Mouse (Mus musculus): ENCODE data around the gene Vmn2r56. TPM values are rescaled to one million over a fixed set of nuclear protein-coding genes. Genes with fewer than 3 reads are reported as not detected.
"Not testable (repeated sequence)": the region's sequence is repeated elsewhere in the genome, so short reads cannot be mapped to it uniquely, and the experiment has no call there.

Gene Vmn2r56
- not detected in 2 replicates for polyA plus RNA-seq (2015; fragmentation: Nextera tagmentation; extraction: Ambion mirVana)

GRCm38 (mm10) chr7:12734904-12735303, at the start of gene Vmn2r56:
Vmn2r56 (minus strand) TSS chr7:12735004.
- no peak within 1 kb of the TSS for H3K27ac ChIP-seq
- 52% methylated on average over 1 of the region's 1 CpGs for WGBS
- no peak for ATAC-seq (ENCODE audit: insufficient number of reproducible peaks, low FRiP score, low TSS enrichment, low read depth)
- no peaks in the 10 kb centered on the region for H3K36me3 ChIP-seq
- H3K4me3 ChIP-seq, result no peak within 1 kb of the TSS
- no peaks in the 10 kb centered on the region for H3K9me3 ChIP-seq
- no peak within 1 kb of the TSS for H3K4me2 ChIP-seq
- no peak within 1 kb of the TSS for H3K9ac ChIP-seq
- H3K27me3 ChIP-seq, result no peaks in the 10 kb centered on the region
- no peaks in the 10 kb centered on the region for H3K4me1 ChIP-seq

DNA sequence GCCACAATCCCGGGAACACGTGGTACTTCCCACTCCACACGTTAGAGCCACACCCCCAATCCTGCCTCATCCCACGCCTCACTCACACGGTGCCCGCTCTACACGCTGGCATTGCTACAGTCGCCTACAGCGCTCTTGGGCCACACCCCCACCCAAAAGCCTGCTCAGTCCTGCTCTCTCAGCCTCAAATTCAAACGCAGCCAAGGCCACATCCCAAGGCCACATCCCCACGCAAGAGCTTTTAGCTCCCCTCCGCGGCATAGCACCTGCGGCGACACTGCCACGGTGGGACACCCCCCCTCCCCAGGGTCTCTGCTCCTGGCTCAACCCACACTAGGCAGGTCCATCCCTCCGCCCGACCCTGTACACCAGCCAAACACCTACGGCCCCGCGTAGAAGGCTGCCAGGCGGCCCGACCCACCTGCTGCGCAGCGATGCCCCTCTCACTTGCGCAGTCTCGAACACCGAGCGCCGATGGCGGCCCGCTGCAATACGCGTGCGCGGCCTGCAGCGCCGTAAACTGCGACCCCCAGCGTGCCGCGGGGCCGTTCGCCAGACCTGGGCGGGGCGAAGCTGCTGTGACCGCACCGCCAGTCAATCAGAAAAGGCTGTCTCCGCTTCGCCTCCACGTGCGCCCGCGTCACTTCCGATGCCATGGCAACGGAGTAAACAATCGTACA, 45.5 kb upstream of the Vmn2r56 start:
- Histone ChIP-seq H3K27ac (0 out of 2 replicates have a peak overlapping the region, but pooled peaks have one; percentile 27), H3K9me3 (no peaks in the 10 kb centered on the region), H3K27me3 (no peaks in the 10 kb centered on the region), H3K4me2 (peak overlapping the region; percentile 97), H3K9ac (peak overlapping the region; percentile 76), H3K4me1 (peaks cover 12% of the 10 kb centered on the region), H3K36me3 (peaks cover 2% of the 10 kb centered on the region), H3K4me3 (peak overlapping the region; percentile 67)
- WGBS, result under 1% methylated on average over 55 of the region's 57 CpGs
- ATAC-seq (ENCODE audit: insufficient number of reproducible peaks, low FRiP score, low TSS enrichment, low read depth), result peak; percentile 90

DNA sequence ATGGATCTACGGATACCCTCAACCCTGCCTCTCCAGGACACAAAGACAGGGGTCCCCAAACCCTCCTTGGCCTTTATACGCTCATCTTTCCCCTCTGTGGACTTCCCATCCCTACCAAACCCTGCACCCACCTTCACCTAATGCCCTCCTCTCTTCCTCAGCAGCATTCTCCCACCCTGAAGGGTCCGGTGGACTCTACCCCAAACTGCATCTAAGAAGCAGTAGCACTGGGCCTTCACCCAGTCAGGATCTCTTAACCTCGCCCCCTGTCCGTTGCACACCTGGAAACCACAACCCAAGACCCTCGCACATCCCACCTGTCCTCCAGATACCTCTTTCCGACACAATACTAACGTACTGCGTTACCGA, 45.0 kb upstream of the Vmn2r56 start:
- Histone ChIP-seq H3K27me3 (no peaks in the 10 kb centered on the region), H3K9ac (peak overlapping the region; percentile 76; the same call in 1 of the 2 replicates), H3K4me2 (peak overlapping the region; percentile 97), H3K4me1 (peaks cover 12% of the 10 kb centered on the region), H3K9me3 (no peaks in the 10 kb centered on the region), H3K27ac (no peak overlapping the region), H3K36me3 (peaks cover 7% of the 10 kb centered on the region), H3K4me3 (peak overlapping the region; percentile 67)
- ATAC-seq (ENCODE audit: insufficient number of reproducible peaks, low FRiP score, low TSS enrichment, low read depth), result no peak
- 19% methylated on average over 10 of the region's 10 CpGs for WGBS

GRCm38 (mm10) chr7:12779141-12779540, 44.3 kb upstream of the Vmn2r56 start:
- Histone ChIP-seq H3K4me2 (peak overlapping the region; percentile 97; the same call in 1 of the 2 replicates), H3K27ac (no peak overlapping the region), H3K4me3 (peak overlapping the region; percentile 67; the same call in 1 of the 2 replicates), H3K27me3 (no peaks in the 10 kb centered on the region), H3K9me3 (no peaks in the 10 kb centered on the region), H3K36me3 (peaks cover 13% of the 10 kb centered on the region), H3K9ac (no peak overlapping the region), H3K4me1 (peaks cover 12% of the 10 kb centered on the region)
- WGBS, result 90% methylated on average over 5 of the region's 5 CpGs
- no peak for ATAC-seq (ENCODE audit: insufficient number of reproducible peaks, low FRiP score, low TSS enrichment, low read depth)

- Histone ChIP-seq H3K9ac (no peak overlapping the region), H3K4me2 (no peak overlapping the region), H3K27me3 (no peaks in the 10 kb centered on the region), H3K4me3 (no peak overlapping the region), H3K36me3 (peaks cover 51% of the 10 kb centered on the region), H3K4me1 (peaks cover 6% of the 10 kb centered on the region), H3K9me3 (no peaks in the 10 kb centered on the region), H3K27ac (no peak overlapping the region)
- WGBS, result 90% methylated on average over 1 of the region's 1 CpGs
- no peak for ATAC-seq (ENCODE audit: insufficient number of reproducible peaks, low FRiP score, low TSS enrichment, low read depth)
These were observed 39.8 kb upstream of the Vmn2r56 start for GRCm38 (mm10) chr7:12774606-12775005.

- ATAC-seq (ENCODE audit: insufficient number of reproducible peaks, low FRiP score, low TSS enrichment, low read depth), result no peak
- Histone ChIP-seq H3K27me3 (no peaks in the 10 kb centered on the region), H3K4me1 (0 out of 2 replicates have a peak, but pooled peaks cover under 1% of the 10 kb centered on the region), H3K27ac (no peak overlapping the region), H3K9me3 (no peaks in the 10 kb centered on the region), H3K4me3 (no peak overlapping the region), H3K36me3 (peaks cover 56% of the 10 kb centered on the region), H3K4me2 (no peak overlapping the region), H3K9ac (no peak overlapping the region)
- 91% methylated on average over 9 of the region's 9 CpGs for WGBS
These were observed 39.3 kb upstream of the Vmn2r56 start for GRCm38 (mm10) chr7:12774111-12774510.

DNA sequence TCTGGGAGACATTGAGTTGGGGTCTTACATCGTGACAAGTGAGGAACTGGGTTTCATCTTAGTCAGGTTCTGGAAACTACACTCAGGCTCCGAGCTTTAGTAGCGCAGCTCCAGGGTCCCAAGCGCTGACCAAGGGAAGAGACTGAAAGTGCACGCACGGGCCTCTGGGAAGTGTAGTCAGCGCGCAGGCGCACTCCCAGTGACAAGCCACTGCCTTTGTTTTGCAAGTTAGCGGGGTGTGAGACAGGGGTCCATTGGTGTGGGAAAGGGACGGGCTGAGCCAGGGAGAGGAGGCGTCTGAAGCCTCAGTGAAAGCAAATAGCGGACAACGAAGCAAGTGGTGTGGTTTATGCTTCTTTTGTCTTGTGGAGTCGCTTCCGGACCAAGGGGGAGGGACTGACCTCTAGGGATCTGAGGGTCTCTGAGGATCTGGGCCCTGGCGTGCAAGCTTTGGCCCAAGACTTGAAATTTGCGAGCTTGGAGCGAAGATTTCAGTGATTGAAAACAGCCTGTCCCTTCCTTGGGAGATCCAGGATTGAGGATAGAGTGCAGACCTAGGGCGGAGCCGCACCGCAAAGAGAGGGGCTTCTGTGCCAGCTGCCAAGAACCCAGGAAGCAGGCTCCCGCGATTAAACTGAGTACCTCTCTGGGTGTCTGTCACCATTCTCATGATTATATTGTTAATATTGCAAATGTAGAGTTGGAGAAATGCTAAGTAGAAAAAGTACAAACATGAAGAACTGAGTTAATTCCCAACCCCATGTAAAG, 14.8 kb upstream of the Vmn2r56 start:
- Histone ChIP-seq H3K4me1 (no peaks in the 10 kb centered on the region), H3K36me3 (no peaks in the 10 kb centered on the region), H3K9me3 (no peaks in the 10 kb centered on the region), H3K4me3 (peak overlapping the region; percentile 20), H3K27me3 (no peaks in the 10 kb centered on the region), H3K4me2 (peak overlapping the region; percentile 5; the same call in 1 of the 2 replicates), H3K9ac (no peak overlapping the region), H3K27ac (no peak overlapping the region)
- no peak for ATAC-seq (ENCODE audit: insufficient number of reproducible peaks, low FRiP score, low TSS enrichment, low read depth)
- 70% methylated on average over 24 of the region's 24 CpGs for WGBS

GRCm38 (mm10) chr7:12684903-12685302, 49.9 kb downstream of the Vmn2r56 start, which contains the start of gene Vmn2r55:
Vmn2r55 (minus strand) TSS chr7:12685003.
- 86% methylated on average over 3 of the region's 3 CpGs for WGBS
- not testable (repeated sequence) for ATAC-seq (ENCODE audit: insufficient number of reproducible peaks, low FRiP score, low TSS enrichment, low read depth)

DNA sequence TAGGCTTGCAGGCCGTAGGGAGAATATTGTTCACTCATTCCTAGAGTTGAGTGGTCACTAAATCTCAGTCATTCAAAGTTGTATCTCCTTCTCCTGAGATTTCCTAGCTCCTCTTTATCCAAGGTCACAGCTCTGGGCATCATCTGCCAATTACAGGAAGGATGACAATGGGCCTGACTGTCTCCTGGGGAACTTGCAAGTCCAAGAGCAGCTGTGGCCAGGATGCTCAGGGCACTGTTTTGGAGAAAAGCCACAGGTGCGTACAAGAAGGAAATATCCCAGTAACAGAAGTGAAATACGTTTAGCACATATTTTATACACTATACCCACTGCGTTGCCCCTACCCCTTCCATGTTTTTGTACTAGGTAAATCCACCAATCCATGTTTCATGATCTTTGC, 94.6 kb downstream of the Vmn2r56 start, which contains the start of gene Vmn2r54:
TSS of gene Vmn2r54 (minus strand) at position 101 of the 400 bp plus-strand sequence.
- not testable (repeated sequence) for ATAC-seq (ENCODE audit: insufficient number of reproducible peaks, low FRiP score, low TSS enrichment, low read depth)

More at GRCm38 (mm10) chr7:12684903-12685302, 49.9 kb downstream of the Vmn2r56 start, which contains the start of gene Vmn2r55:
- H3K4me1 ChIP-seq, H3K36me3 ChIP-seq, H3K9me3 ChIP-seq, H3K9ac ChIP-seq, H3K27ac ChIP-seq, H3K27me3 ChIP-seq, H3K4me3 ChIP-seq, H3K4me2 ChIP-seq: not testable (repeated sequence)

More for the DNA sequence above, 94.6 kb downstream of the Vmn2r56 start, which contains the start of gene Vmn2r54:
- H3K27me3 ChIP-seq, H3K27ac ChIP-seq, H3K9ac ChIP-seq, H3K4me3 ChIP-seq, H3K9me3 ChIP-seq, H3K36me3 ChIP-seq, H3K4me2 ChIP-seq, H3K4me1 ChIP-seq: not testable (repeated sequence)
- WGBS, result 77% methylated on average over 3 of the region's 4 CpGs

Other genes with a start within 250 kb of the Vmn2r56 start
- not detected in 2 replicates for gene 2900092C05Rik, start 222.5 kb downstream of the Vmn2r56 start, polyA plus RNA-seq (2015; fragmentation: Nextera tagmentation; extraction: Ambion mirVana)
- gene Vmn2r53, start 126.2 kb downstream of the Vmn2r56 start, polyA plus RNA-seq (2015; fragmentation: Nextera tagmentation; extraction: Ambion mirVana), result 0.01 TPM in 1 of 2 replicates, not detected in the other
- gene Vmn2r54, start 94.7 kb downstream of the Vmn2r56 start, polyA plus RNA-seq (2015; fragmentation: Nextera tagmentation; extraction: Ambion mirVana), result not detected in 2 replicates
- not detected in 2 replicates for gene Vmn2r55, start 50.0 kb downstream of the Vmn2r56 start, polyA plus RNA-seq (2015; fragmentation: Nextera tagmentation; extraction: Ambion mirVana)
- gene Zscan18, start 68.6 kb upstream of the Vmn2r56 start, polyA plus RNA-seq (2015; fragmentation: Nextera tagmentation; extraction: Ambion mirVana), result 9.0 and 10.0 TPM in 2 replicates
- gene Zfp329, start 83.9 kb upstream of the Vmn2r56 start, polyA plus RNA-seq (2015; fragmentation: Nextera tagmentation; extraction: Ambion mirVana), result 11.5 and 14.6 TPM in 2 replicates
- gene Zfp110, start 99.8 kb upstream of the Vmn2r56 start, polyA plus RNA-seq (2015; fragmentation: Nextera tagmentation; extraction: Ambion mirVana), result 40.7 and 41.2 TPM in 2 replicates
- 4.5 and 4.9 TPM in 2 replicates for gene Zfp128, start 146.2 kb upstream of the Vmn2r56 start, polyA plus RNA-seq (2015; fragmentation: Nextera tagmentation; extraction: Ambion mirVana)
- gene Zscan22, start 162.8 kb upstream of the Vmn2r56 start, polyA plus RNA-seq (2015; fragmentation: Nextera tagmentation; extraction: Ambion mirVana), result 17.3 and 17.7 TPM in 2 replicates
- 887 and 1,056 TPM in 2 replicates for gene Rps5, start 187.3 kb upstream of the Vmn2r56 start, polyA plus RNA-seq (2015; fragmentation: Nextera tagmentation; extraction: Ambion mirVana)
- gene Rnf225, start 192.4 kb upstream of the Vmn2r56 start, polyA plus RNA-seq (2015; fragmentation: Nextera tagmentation; extraction: Ambion mirVana), result 1.9 and 3.0 TPM in 2 replicates
- gene Zfp324, start 230.8 kb upstream of the Vmn2r56 start, polyA plus RNA-seq (2015; fragmentation: Nextera tagmentation; extraction: Ambion mirVana), result 13.3 and 13.5 TPM in 2 replicates
- gene Zfp446, start 242.8 kb upstream of the Vmn2r56 start, polyA plus RNA-seq (2015; fragmentation: Nextera tagmentation; extraction: Ambion mirVana), result 7.4 and 7.8 TPM in 2 replicates